17 mouse cellular contexts compared by ENCODE assay signal in the genomic region with DNA sequence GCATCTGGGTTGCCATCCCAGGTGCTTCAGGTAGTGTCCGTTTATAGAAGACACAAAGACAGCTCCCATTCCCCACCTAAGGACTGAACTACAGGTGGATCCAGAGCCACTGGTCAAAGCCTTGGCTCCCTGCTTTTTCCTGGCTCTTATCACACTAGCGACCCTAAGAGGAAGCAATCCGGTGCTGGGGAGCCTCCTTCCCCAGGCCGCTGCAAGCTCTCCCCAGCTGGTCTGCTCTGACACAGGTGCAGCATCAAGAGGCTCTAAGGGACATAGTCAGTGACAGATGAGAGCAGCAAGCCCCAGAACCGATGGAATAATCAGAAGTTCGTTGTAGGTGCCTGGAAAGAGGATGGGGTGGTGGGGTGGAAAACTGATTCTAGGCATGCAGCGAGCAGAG.
"Had no signal": no experiment of that assay in that cellular context is flagged by ENCODE, and none has a peak within 500 bp of the region (broad histone marks: within the 10 kb centered on the region; RNA-seq: fewer than 3 reads in every experiment).

No protein-coding gene starts in this region.

- H3K9me3 ChIP-seq: intestine, embryonic 15.5 days; kidney, embryonic 15.5 days; liver, embryonic 13.5 days; megakaryocyte, embryonic 14.5 days; neural tube, embryonic 12.5 days; stomach, embryonic 15.5 days had no signal

- H3K9ac ChIP-seq: intestine, embryonic 15.5 days; kidney, embryonic 15.5 days; liver, embryonic 13.5 days; lung, embryonic 14.5 days; neural tube, embryonic 12.5 days; stomach, embryonic 15.5 days had no signal

- H3K27me3 ChIP-seq: intestine, embryonic 15.5 days; kidney, embryonic 15.5 days; liver, embryonic 13.5 days; megakaryocyte, embryonic 14.5 days; neural tube, embryonic 12.5 days; stomach, embryonic 15.5 days had no signal

- H3K27ac ChIP-seq: intestine, embryonic 15.5 days; kidney, embryonic 15.5 days; liver, embryonic 13.5 days; neural tube, embryonic 12.5 days; stomach, embryonic 15.5 days had no signal

- ATAC-seq: intestine, embryonic 15.5 days had no signal

- H3K36me3 ChIP-seq: intestine, embryonic 15.5 days; kidney, embryonic 15.5 days; liver, embryonic 13.5 days; neural tube, embryonic 12.5 days; stomach, embryonic 15.5 days had no signal

- H3K4me2 ChIP-seq: intestine, embryonic 15.5 days; kidney, embryonic 15.5 days; liver, embryonic 13.5 days; lung, embryonic 14.5 days; midbrain, embryonic 11.5 days; neural tube, embryonic 12.5 days; stomach, embryonic 15.5 days had no signal

- H3K4me3 ChIP-seq: intestine, embryonic 15.5 days; kidney, embryonic 15.5 days; liver, embryonic 13.5 days; megakaryocyte, embryonic 14.5 days; neural tube, embryonic 12.5 days; stomach, embryonic 15.5 days had no signal

- DNase-seq: kidney, adult 11 months; kidney, adult 8-10 months; kidney, postnatal 10 days; kidney, postnatal 36 days; liver, embryonic 13.5 days; lung, embryonic 14.5 days; lung, postnatal 10 days; lung, postnatal 36 days; midbrain, embryonic 14.5 days; right cerebral cortex, postnatal 25 days; spleen, adult 18-20 months had no signal
